ENCODE assay signal across 8 mouse cellular contexts in genomic region chr3:51553497-51553875, GRCm38 (mm10). TPM values are rescaled to one million over a fixed set of nuclear protein-coding genes. Genes with fewer than 3 reads are reported as not detected.
DNase-seq lines count a peak whose midpoint lies in the region; ATAC-seq lines count a peak whose summit lies in the region.

No protein-coding gene starts in this region.

- peaks cover 40% of the 10 kb centered on the region for H3K4me1 ChIP-seq in hindbrain, embryonic 15.5 days (replicated peaks)
- peaks cover 35% of the 10 kb centered on the region for H3K4me1 ChIP-seq in hindbrain, embryonic 12.5 days
- peaks cover 46% of the 10 kb centered on the region for H3K4me1 ChIP-seq in embryonic facial prominence, embryonic 12.5 days
- H3K4me1 ChIP-seq in heart, embryonic 11.5 days (ENCODE audit: control insufficient read depth, insufficient read depth, low read length), result peaks cover 30% of the 10 kb centered on the region
- peaks cover 21% of the 10 kb centered on the region for H3K4me1 ChIP-seq in neural tube, embryonic 14.5 days (ENCODE audit: control insufficient read depth, insufficient read depth, low read length)

- H3K27me3 ChIP-seq in hindbrain, embryonic 15.5 days, result no peaks in the 10 kb centered on the region
- H3K27me3 ChIP-seq in hindbrain, embryonic 12.5 days, result no peaks in the 10 kb centered on the region
- no peaks in the 10 kb centered on the region for H3K27me3 ChIP-seq in embryonic facial prominence, embryonic 12.5 days
- H3K27me3 ChIP-seq in heart, embryonic 11.5 days (ENCODE audit: control insufficient read depth, insufficient read depth, low read length), result no peaks in the 10 kb centered on the region
- H3K27me3 ChIP-seq in neural tube, embryonic 14.5 days (ENCODE audit: control insufficient read depth, insufficient read depth, low read length), result no peaks in the 10 kb centered on the region

- peaks cover 10% of the 10 kb centered on the region; the same call in 1 of the 2 replicates for H3K36me3 ChIP-seq in hindbrain, embryonic 15.5 days
- H3K36me3 ChIP-seq in hindbrain, embryonic 12.5 days, result peaks cover 7% of the 10 kb centered on the region; the same call in 1 of the 2 replicates
- peaks cover 12% of the 10 kb centered on the region for H3K36me3 ChIP-seq in embryonic facial prominence, embryonic 12.5 days
- peaks cover 9% of the 10 kb centered on the region; the same call in 1 of the 2 replicates for H3K36me3 ChIP-seq in heart, embryonic 11.5 days (ENCODE audit: control insufficient read depth, insufficient read depth, low read length)
- no peaks in the 10 kb centered on the region for H3K36me3 ChIP-seq in neural tube, embryonic 14.5 days (ENCODE audit: control insufficient read depth, insufficient read depth, low read length)

- H3K4me2 ChIP-seq in hindbrain, embryonic 15.5 days, result no peak overlapping the region
- no peak overlapping the region for H3K4me2 ChIP-seq in hindbrain, embryonic 12.5 days (replicated peaks)
- no peak overlapping the region for H3K4me2 ChIP-seq in embryonic facial prominence, embryonic 12.5 days (replicated peaks)
- peak overlapping the region; percentile 42 for H3K4me2 ChIP-seq in heart, embryonic 11.5 days
- no peak overlapping the region for H3K4me2 ChIP-seq in neural tube, embryonic 14.5 days (ENCODE audit: low read depth, low read length)

- H3K9me3 ChIP-seq in hindbrain, embryonic 15.5 days, result no peaks in the 10 kb centered on the region
- H3K9me3 ChIP-seq in hindbrain, embryonic 12.5 days (replicated peaks), result no peaks in the 10 kb centered on the region
- H3K9me3 ChIP-seq in embryonic facial prominence, embryonic 12.5 days, result no peaks in the 10 kb centered on the region
- no peaks in the 10 kb centered on the region for H3K9me3 ChIP-seq in heart, embryonic 11.5 days (replicated peaks; ENCODE audit: control insufficient read depth, low read length)
- H3K9me3 ChIP-seq in neural tube, embryonic 14.5 days (ENCODE audit: control insufficient read depth, low read length), result no peaks in the 10 kb centered on the region

- no peak for ATAC-seq in hindbrain, embryonic 15.5 days (ENCODE audit: low FRiP score, low read depth)
- no peak for ATAC-seq in hindbrain, embryonic 12.5 days (ENCODE audit: low FRiP score)
- ATAC-seq in embryonic facial prominence, embryonic 12.5 days (ENCODE audit: insufficient number of reproducible peaks, insufficient read depth, low FRiP score, low TSS enrichment), result no peak
- ATAC-seq in heart, embryonic 11.5 days (replicated peaks; ENCODE audit: insufficient number of reproducible peaks, low FRiP score, low TSS enrichment), result no peak
- ATAC-seq in neural tube, embryonic 14.5 days (ENCODE audit: low read depth), result peak; percentile 55; the same call in 1 of the 2 replicates

- 50% methylated on average over 8 of the region's 8 CpGs for WGBS in hindbrain, embryonic 15.5 days
- WGBS in hindbrain, embryonic 12.5 days, result 71% methylated on average over 8 of the region's 8 CpGs
- 55% methylated on average over 8 of the region's 8 CpGs for WGBS in embryonic facial prominence, embryonic 12.5 days
- 57% methylated on average over 8 of the region's 8 CpGs for WGBS in heart, embryonic 11.5 days (ENCODE audit: insufficient replicate concordance)
- WGBS in neural tube, embryonic 14.5 days, result 64% methylated on average over 8 of the region's 8 CpGs

- no peak overlapping the region for H3K4me3 ChIP-seq in hindbrain, embryonic 15.5 days
- H3K4me3 ChIP-seq in hindbrain, embryonic 12.5 days, result no peak overlapping the region
- no peak overlapping the region for H3K4me3 ChIP-seq in embryonic facial prominence, embryonic 12.5 days
- H3K4me3 ChIP-seq in heart, embryonic 11.5 days (ENCODE audit: low read depth, low read length), result no peak overlapping the region
- H3K4me3 ChIP-seq in neural tube, embryonic 14.5 days (ENCODE audit: low read depth, low read length), result no peak overlapping the region

- DNase-seq in Muller cell, postnatal 12 days (ENCODE audit: inconsistent ontology term), result peak; percentile 86
- DNase-seq in layer of hippocampus, postnatal 14 days (ENCODE audit: low spot score in 2 of 2), result peak; percentile 43 to 82
- DNase-seq in MN1 (ENCODE audit: low spot score), result no peak

- H3K9ac ChIP-seq in hindbrain, embryonic 15.5 days, result no peak overlapping the region
- H3K9ac ChIP-seq in hindbrain, embryonic 12.5 days, result no peak overlapping the region
- H3K9ac ChIP-seq in embryonic facial prominence, embryonic 12.5 days, result no peak overlapping the region
- peak overlapping the region; percentile 28; the same call in 1 of the 2 replicates for H3K9ac ChIP-seq in heart, embryonic 11.5 days (ENCODE audit: low read depth, low read length)
- no peak overlapping the region for H3K9ac ChIP-seq in neural tube, embryonic 14.5 days (replicated peaks; ENCODE audit: low read depth, low read length)

- peak overlapping the region; percentile 50 for H3K27ac ChIP-seq in hindbrain, embryonic 15.5 days (replicated peaks)
- H3K27ac ChIP-seq in hindbrain, embryonic 12.5 days, result no peak overlapping the region
- 0 out of 2 replicates have a peak overlapping the region, but pooled peaks have one; percentile 50 for H3K27ac ChIP-seq in embryonic facial prominence, embryonic 12.5 days
- H3K27ac ChIP-seq in heart, embryonic 11.5 days (ENCODE audit: low read depth, low read length), result peak overlapping the region; percentile 54
- H3K27ac ChIP-seq in neural tube, embryonic 14.5 days (ENCODE audit: low read depth, low read length), result 0 out of 2 replicates have a peak overlapping the region, but pooled peaks have one; percentile 22

RNA-seq across cellular contexts. Expression of gene Setd7, which starts 7.2 kb away (rescaled TPM):
- 2.6 and 2.9 TPM in 2 replicates for polyA plus RNA-seq in hindbrain, embryonic 15.5 days (2015; fragmentation: Nextera tagmentation; extraction: Ambion mirVana)
- 4.5 and 5.0 TPM in 2 replicates for polyA plus RNA-seq in hindbrain, embryonic 12.5 days (2016; fragmentation: Nextera tagmentation; extraction: Ambion mirVana)
- 4.6 and 4.8 TPM in 2 replicates for polyA plus RNA-seq in embryonic facial prominence, embryonic 12.5 days (2016; fragmentation: Nextera tagmentation; extraction: Ambion mirVana)
- 6.0 and 8.4 TPM in 2 replicates for polyA plus RNA-seq in heart, embryonic 11.5 days (2014; fragmentation: Nextera tagmentation; extraction: Ambion mirVana)
- total RNA-seq in layer of hippocampus, postnatal 14 days (2021), result 10 to 100 TPM; 88.8 to 95.4 TPM
- 3.0 and 4.2 TPM in 2 replicates for polyA plus RNA-seq in neural tube, embryonic 14.5 days (2014; fragmentation: Nextera tagmentation; extraction: Ambion mirVana)
